Mouse (Mus musculus) MEL-GATA-1-ER (cell line): Measurements from ENCODE around the gene Rbpj.

Experiments used
- DNase-seq: peaks from one replicate; pipeline ENCODE4 v3.0.0-alpha.2; 2012; ENCODE audit warnings: low read depth; ENCODE audit errors: extremely low read depth

Rbpj gene

GRCm38 (mm10) chr5:53590875-53591682 lies 125.1 kb downstream of the Rbpj start:
- DNase-seq: no peak

- no peak for DNase-seq
Measured at GRCm38 (mm10) chr5:53591683-53592050, 125.7 kb downstream of the Rbpj start.

- no peak for DNase-seq
Measured at GRCm38 (mm10) chr5:53593080-53593688, 127.2 kb downstream of the Rbpj start.

- DNase-seq: peak; percentile 35
Measured at GRCm38 (mm10) chr5:53594274-53594673, 128.3 kb downstream of the Rbpj start.

- no peak for DNase-seq
Measured at GRCm38 (mm10) chr5:53598510-53598909, 132.6 kb downstream of the Rbpj start.

GRCm38 (mm10) chr5:53599116-53599515 lies 133.2 kb downstream of the Rbpj start:
- no peak for DNase-seq

- no peak for DNase-seq
Measured at GRCm38 (mm10) chr5:53602194-53602593, 136.2 kb downstream of the Rbpj start.

- peak; percentile 42 for DNase-seq
Measured at GRCm38 (mm10) chr5:53605450-53605849, 139.5 kb downstream of the Rbpj start.

- DNase-seq: no peak
Measured at GRCm38 (mm10) chr5:53607230-53607996, 141.5 kb downstream of the Rbpj start.

GRCm38 (mm10) chr5:53618844-53619243 lies 152.9 kb downstream of the Rbpj start:
- no peak for DNase-seq

- no peak for DNase-seq
Measured at GRCm38 (mm10) chr5:53632026-53632425, 166.1 kb downstream of the Rbpj start.

GRCm38 (mm10) chr5:53636795-53637194 lies 170.8 kb downstream of the Rbpj start:
- peak; percentile 24 for DNase-seq

- peak; percentile 2 for DNase-seq
Measured at GRCm38 (mm10) chr5:53637206-53637605, 171.3 kb downstream of the Rbpj start.

GRCm38 (mm10) chr5:53638647-53639046 lies 172.7 kb downstream of the Rbpj start:
- DNase-seq: no peak

GRCm38 (mm10) chr5:53646669-53647068 lies 180.7 kb downstream of the Rbpj start:
- DNase-seq: no peak

- DNase-seq: no peak
Measured at GRCm38 (mm10) chr5:53647358-53647757, 181.4 kb downstream of the Rbpj start.

GRCm38 (mm10) chr5:53656596-53656995 lies 190.6 kb downstream of the Rbpj start:
- DNase-seq: no peak

GRCm38 (mm10) chr5:53657925-53658324 lies 192.0 kb downstream of the Rbpj start:
- no peak for DNase-seq

- DNase-seq: no peak
Measured at GRCm38 (mm10) chr5:53661508-53661907, 195.6 kb downstream of the Rbpj start.

GRCm38 (mm10) chr5:53662413-53662812 lies 196.5 kb downstream of the Rbpj start:
- DNase-seq: no peak

GRCm38 (mm10) chr5:53663665-53664064 lies 197.7 kb downstream of the Rbpj start:
- DNase-seq: no peak

GRCm38 (mm10) chr5:53668021-53668420 lies 202.1 kb downstream of the Rbpj start:
- DNase-seq: no peak
